Mouse (Mus musculus): Measurements from ENCODE around the gene Caln1.

Caln1 gene

GRCm38 (mm10) chr5:130811966-130812365 lies 442.7 kb downstream of the Caln1 start:
- no peak for DNase-seq (ENCODE audit: low spot score in 2 of 2)

- DNase-seq (ENCODE audit: low spot score in 2 of 2) = no peak
These were observed 443.3 kb downstream of the Caln1 start for GRCm38 (mm10) chr5:130812556-130812955.

GRCm38 (mm10) chr5:130813089-130813488 lies 443.8 kb downstream of the Caln1 start:
- peak in 1 of 2 experiments; percentile 23 for DNase-seq (ENCODE audit: low spot score in 2 of 2)

DNA sequence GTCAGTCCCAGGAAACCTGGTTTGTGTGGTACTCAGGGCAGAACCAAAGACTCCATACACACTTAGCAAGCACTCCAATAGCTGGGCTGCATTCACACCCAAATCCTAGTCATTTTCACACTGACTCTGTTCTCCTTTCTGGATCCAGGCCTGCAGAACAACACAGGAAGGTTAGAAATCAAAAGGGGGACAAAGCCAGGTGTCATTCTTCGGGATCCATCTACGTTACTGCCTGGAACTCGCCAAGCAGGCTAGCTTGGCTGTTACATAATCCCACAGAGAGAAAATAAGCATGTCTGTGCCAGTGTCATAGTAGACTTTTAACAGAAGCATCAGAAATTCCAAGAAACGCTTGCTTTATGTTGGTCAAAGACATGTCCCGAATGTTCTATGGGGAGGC lies 446.1 kb downstream of the Caln1 start:
- no peak for DNase-seq (ENCODE audit: low spot score in 2 of 2)

DNA sequence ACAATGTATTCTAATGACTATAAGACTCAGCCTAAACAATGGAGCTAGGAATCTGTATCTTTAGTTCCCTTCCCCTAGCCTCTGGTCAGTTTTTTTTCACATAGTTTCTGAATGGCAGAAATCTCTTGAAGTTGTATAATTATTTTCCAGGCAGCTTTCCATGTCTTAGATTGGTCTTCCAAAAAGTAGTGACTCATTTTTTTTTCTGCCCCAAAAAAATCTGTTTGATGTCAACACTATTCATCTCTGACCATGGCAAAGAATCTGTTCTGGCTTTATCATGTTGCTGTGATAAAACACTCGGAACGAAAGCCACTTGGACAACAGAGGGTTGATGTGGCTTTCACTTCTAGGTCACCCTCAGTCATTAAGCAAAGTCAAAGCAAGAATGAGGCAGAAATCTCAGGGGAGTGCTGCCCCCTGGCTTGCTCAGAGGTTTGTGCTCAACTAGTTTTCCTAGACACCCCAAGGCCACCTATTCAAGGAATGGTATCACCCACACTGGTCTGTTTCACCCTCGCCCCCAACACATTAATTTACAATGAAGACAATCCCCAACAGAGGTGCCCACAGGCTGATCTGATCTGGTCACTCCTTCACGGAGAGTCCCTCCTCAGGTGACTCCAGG lies 450.9 kb downstream of the Caln1 start:
- no peak for DNase-seq (ENCODE audit: low spot score in 2 of 2)

- no peak for DNase-seq (ENCODE audit: low spot score in 2 of 2)
These were observed 451.4 kb downstream of the Caln1 start for GRCm38 (mm10) chr5:130820661-130821060.

GRCm38 (mm10) chr5:130825797-130826196 lies 456.5 kb downstream of the Caln1 start:
- DNase-seq (ENCODE audit: low spot score in 2 of 2) = no peak

DNA sequence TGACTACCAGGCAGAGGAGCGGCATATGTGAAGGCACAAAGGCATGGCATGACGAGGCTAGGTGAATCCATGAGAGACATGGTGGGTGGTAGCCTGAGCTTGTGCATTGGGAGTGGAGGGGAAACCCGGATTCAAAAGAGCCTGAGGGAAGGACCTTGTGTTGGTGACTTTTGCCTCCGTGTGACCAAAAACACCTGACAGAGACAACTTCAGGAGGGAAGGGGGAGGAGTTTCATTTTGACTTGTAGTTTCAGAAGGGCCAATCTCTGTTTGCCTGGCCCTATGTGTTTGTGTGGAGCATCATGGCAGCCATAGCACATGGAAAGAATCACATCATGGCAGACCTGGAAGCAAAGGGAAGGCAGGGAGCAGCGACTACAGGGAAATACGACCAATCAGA lies 479.3 kb downstream of the Caln1 start:
- DNase-seq (ENCODE audit: low spot score in 2 of 2) = no peak

DNA sequence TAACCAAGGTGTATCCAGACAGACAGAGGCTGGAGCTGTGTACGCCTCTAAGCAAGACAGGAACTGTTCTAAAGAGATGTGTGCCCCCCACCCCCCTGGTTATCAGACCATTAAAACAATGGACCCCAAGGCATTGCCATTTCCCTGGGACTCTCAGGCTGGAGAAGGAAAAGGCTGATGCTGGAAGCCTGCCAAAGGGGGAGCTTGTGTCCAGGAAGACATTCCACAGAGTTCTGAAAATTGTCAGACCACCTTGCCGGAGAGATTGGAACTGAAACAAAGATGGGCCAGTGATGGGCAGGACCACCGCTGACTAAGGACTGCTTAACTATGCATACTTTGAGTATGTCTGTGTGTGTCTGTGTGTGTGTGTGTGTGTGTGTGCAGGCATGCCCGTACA lies 480.4 kb downstream of the Caln1 start:
- DNase-seq (ENCODE audit: low spot score in 2 of 2) = no peak

DNA sequence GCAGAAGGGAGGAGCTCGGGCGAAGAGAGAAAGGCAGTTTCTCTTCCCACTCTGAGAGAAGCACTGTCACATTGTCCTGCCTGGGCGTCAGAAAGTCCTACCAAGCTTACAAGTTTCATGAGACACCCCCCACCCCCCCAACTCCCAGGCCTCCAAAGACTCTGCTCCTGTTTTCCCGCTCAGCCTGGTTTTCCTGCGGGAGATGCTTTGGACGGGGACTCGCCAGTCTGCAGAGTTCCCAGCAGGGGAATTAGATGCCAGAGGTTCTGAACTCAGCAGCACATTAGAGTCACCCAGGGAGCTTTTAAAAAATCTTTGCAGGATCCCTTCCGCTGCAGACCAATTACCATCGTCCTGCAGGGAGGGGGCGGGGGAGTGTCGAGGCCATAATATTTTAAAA lies 482.9 kb downstream of the Caln1 start:
- DNase-seq (ENCODE audit: low spot score in 2 of 2) = no peak

DNA sequence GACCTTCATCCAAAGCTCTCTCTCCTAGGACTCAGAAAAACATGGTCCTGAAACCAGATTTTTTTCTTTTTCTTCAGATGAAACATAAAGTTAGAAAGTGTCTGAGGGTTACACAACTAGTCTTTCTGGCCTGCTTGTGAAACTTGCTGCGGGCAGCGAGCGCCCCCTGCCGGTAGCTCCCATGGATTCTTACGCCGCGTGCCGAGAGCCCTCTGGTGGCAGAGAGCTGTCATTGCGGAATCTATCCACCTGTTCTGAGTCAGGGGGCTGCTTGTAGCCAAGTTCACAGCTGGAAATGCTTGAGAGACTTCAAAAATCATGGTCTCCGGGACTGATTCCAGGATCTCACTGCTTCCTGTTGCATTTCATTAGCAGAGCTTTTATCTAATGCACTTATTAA lies 484.1 kb downstream of the Caln1 start:
- DNase-seq (ENCODE audit: low spot score in 2 of 2) = peak; percentile 89 to 95

- no peak for DNase-seq (ENCODE audit: low spot score in 2 of 2)
These were observed 485.2 kb downstream of the Caln1 start for GRCm38 (mm10) chr5:130854430-130854829.

GRCm38 (mm10) chr5:130858148-130858547 lies 488.9 kb downstream of the Caln1 start:
- DNase-seq (ENCODE audit: low spot score in 2 of 2) = peak in 1 of 2 experiments; percentile 60

DNA sequence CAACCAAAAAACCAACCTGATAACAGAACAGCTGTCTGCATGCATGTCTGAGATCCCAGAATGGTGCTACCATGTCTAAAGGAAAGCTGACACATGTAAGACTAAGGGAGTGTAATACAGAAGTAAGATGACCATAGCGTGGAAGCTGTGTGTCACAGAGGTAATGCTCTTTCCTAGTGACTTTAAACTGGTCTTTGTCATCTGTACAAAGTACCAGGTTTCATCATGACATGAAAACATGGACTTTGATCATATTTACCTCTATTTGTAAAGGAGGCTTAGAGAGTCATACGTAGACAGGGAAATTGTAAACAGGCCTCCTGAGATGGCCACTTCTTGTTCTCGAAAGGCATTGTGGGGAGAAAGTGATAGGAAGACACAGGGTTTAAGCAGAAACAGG lies 489.5 kb downstream of the Caln1 start:
- no peak for DNase-seq (ENCODE audit: low spot score in 2 of 2)

DNA sequence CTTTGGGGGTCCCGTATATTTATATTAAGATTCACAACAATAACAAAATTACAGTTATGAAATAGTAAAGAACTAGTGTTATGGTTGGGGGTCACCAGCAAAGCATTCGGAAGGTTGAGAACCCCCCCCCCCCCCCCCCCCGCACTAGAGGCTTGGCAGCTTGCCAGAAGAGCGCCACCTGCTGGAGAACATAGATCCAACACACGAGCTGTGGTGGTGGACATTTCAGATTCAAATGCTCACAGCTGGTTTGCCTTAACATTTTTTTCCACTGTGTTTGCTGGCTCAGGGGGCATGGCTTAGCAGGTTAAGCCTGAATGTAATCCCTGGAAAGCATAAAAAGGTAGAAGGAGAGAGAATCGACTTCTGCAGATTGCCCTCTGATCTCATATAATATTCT lies 490.5 kb downstream of the Caln1 start:
- no peak for DNase-seq (ENCODE audit: low spot score in 2 of 2)

- DNase-seq (ENCODE audit: low spot score in 2 of 2) = peak in 1 of 2 experiments; percentile 69
These were observed 493.0 kb downstream of the Caln1 start for GRCm38 (mm10) chr5:130862302-130862701.

DNA sequence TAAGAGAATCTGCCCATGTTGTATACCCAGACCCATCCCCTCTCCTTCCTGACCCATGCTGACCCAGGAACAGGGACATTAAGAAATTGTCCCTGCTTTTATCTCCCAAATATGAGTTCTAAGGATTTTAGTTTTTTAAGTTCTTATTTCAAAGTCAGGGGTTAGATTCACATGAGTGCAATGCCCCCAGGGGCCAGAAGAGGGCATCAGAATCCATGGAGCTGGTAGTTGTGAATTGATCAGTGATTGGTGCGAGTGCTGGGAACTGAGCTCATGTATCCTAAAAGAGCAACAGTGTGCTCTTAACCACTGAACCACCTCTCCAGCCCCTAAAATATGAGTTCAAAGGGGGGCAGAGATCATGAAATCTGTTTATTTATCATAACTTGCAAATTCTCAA lies 500.6 kb downstream of the Caln1 start:
- no peak for DNase-seq (ENCODE audit: low spot score in 2 of 2)

DNA sequence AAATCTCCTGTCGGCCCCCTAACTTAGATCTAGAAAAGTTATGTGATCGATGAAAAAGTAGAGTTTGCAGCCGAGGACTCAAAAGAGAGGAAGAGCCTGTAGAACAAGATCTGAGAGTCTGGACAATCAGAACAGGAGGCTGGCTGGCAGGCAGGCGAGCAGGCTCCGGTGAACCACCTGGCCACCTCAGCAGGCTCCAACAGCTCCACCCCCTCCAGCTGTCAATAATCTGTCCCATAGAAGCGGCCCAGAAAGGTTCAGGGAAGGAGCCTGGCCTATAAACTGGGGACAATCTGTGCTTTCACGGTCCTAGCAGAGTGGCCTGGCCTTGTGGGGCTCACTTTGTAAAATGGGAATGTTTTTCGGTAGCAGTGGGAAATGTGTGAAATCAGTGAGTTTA lies 501.8 kb downstream of the Caln1 start:
- peak in 1 of 2 experiments; percentile 46 for DNase-seq (ENCODE audit: low spot score in 2 of 2)

GRCm38 (mm10) chr5:130875391-130875790 lies 506.1 kb downstream of the Caln1 start:
- no peak for DNase-seq (ENCODE audit: low spot score in 2 of 2)

DNA sequence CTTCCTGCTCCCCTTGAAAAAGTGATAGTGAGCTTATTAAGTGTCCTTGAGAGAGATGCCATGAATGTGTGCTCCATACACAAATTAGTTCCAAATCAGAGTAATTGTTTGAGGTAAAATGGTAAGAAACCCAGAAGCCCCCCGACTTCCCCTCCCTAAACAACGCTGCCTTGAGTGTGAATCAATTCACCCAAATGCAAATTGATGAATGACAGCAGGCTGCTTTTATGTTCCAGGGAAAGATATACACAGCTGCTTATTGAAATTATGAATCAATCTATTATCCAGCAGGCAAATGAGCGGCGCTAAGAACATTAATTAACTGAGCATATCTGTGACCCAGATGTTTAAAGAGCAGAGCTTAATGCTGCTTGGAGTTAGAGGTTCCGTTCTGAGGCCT lies 511.1 kb downstream of the Caln1 start:
- DNase-seq (ENCODE audit: low spot score in 2 of 2) = no peak

DNA sequence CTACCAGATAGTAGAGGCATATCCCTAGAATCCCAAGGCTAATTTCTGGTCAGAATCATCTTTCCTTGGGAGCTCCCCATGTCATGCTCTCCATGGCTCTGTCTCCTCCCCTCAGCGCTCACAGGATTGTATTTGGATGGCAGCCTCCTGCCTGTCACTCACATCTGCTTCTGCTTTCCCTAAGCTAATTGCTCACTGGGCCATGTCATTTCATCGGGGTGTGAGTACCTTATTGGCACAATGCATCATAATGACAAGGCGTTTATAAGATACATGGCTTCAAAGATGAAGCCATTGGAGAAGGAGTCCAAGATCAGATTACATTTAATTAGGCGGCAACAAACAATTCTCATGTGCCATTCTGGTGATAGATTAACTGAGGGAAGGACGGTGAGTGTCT lies 522.5 kb downstream of the Caln1 start:
- DNase-seq (ENCODE audit: low spot score in 2 of 2) = no peak

DNA sequence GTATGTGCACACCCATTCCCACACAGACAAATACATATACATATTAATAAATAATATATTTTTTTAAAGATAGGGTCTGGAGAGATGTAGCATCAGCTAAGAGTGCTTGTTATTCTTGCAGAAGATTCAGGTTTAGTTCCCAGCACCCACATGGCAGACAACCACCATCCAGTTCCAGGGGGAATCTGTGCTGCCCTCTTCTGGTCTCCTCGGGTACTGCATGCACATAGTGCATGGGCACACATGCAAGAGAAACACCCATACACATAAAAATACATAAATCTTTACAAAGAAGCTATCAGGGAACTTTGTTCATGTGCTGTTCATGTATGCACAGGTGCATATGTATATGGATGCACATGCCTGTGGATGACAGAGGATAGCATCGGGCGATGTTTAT lies 526.7 kb downstream of the Caln1 start:
- no peak for DNase-seq (ENCODE audit: low spot score in 2 of 2)
